Mouse (Mus musculus) ES-E14 (cell line): ENCODE results near the gene Rcan1.

Experiments used
- CHD2 ChIP-seq: IDR thresholded peaks from 2 replicates; pipeline ENCODE4 v1.6.1; 2014; ENCODE audit warnings: mild to moderate bottlenecking, low read depth, low read length, inconsistent platforms
- ZC3H11A ChIP-seq: IDR thresholded peaks from 2 replicates; pipeline ENCODE4 v1.6.1; 2012; ENCODE audit warnings: low read depth, mild to moderate bottlenecking, inconsistent platforms, low read length, borderline replicate concordance

DNA sequence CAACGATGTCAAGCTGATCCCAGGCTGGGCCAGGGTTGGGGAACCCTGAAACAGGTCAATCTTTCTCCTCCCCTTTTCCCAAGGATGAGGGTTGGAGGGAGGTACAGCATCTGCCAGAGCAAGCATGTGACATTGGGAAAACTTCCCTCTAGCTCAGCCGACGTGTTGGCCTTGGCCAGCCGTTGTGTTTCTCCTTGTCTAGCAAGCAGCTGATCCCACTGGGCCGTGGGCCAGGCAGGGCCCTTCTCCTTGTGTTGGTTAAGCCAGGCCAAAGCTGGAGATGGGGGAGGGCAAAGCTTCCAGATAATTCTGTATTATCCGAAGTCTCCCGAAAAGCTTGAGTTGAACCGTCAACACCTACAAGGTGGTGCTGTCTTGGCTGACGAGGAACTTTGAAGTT is 45.5 kb upstream of the Rcan1 start:
- TF ChIP-seq ZC3H11A (no peak), CHD2 (no peak)
